Mouse (Mus musculus): ENCODE results near the gene Taf7l.

Taf7l gene

DNA sequence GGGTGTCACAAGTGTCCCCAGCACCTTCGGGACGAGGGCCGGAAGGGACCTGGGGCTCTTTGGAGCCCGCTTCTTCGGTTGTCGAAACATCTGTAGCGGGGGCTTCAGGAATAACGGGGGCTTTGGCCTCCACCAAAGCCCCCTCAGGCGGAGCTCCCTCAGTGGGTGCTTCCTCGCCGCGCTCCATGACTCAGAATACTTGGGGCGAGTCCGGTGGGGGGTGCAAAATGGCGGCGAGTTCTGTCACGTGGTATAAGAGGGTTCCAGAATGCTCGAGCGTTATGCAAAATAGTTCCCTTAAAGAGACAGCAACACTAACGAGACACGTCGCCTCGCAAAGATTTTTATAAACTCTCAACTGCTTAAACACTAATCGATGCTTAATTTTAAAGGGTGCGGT is at the start of gene Taf7l:
Taf7l (minus strand) TSS at position 201 of the 400 bp plus-strand sequence.
- no peak for DNase-seq (ENCODE audit: low spot score in 2 of 2)

- DNase-seq (ENCODE audit: low spot score in 2 of 2), result no peak
Measured at GRCm38 (mm10) chrX:134525260-134525659, 49.0 kb upstream of the Taf7l start.

- no peak for DNase-seq (ENCODE audit: low spot score in 2 of 2)
Measured at GRCm38 (mm10) chrX:134523772-134524171, 47.5 kb upstream of the Taf7l start.

DNA sequence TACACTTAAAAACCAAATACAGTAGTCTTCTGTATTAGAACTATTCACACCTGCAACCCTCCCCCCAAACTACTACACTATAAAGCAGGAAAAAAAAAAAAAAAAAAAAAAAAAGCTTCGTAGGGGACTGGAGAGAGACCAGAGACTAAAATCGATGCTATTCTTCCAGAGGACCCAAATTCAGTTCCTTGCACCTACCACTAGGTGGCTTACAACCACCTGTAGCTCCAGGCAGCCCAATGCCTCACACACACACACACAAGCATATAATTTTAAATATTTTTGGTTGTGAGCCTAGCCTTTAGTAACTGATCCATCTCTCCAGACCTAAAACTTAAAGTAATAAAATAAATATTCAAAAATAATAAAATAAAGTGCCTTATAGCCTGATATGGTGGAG is 33.2 kb upstream of the Taf7l start:
- DNase-seq (ENCODE audit: low spot score in 2 of 2), result no peak

DNA sequence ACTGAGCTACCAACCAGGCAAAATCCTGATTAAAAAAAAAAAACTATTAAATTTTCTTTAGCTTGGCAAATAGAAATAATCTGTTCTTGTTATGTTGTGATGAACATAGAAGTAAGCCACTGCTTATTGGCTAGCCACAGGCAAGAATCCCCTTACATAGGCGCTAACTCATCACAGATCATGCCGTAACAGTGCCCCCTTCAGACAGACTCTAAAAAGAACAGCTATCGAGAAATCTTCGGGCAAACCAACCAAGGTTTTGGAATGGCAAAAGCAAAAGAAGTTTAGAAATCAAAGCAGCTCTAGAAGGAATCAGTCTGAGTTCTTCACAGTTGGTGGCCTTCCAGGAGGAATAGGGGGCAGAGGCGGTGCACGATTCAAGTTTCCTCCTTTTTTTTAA is 31.7 kb upstream of the Taf7l start:
- no peak for DNase-seq (ENCODE audit: low spot score in 2 of 2)

- DNase-seq (ENCODE audit: low spot score in 2 of 2), result no peak
Measured at GRCm38 (mm10) chrX:134500651-134501050, 24.4 kb upstream of the Taf7l start.

DNA sequence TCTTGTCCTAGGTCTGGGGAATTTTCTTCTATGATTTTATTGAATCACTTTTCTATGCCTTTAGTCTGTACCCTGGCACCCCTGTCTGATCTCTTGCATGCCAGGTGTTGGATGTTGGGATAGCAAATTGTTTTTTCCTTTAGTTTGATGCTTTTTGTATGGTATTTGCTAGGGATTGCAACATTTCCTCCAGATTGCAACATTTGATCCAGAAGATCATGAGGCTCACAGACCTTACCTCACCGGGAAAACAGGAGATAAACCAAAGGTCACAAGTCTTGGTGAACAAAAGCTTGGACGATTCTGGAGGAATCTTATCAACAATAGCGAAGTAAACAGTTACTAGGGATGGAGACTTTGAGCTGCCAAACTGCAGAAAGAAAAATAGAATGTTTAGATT is 5.4 kb upstream of the Taf7l start:
- no peak for DNase-seq (ENCODE audit: low spot score in 2 of 2)

GRCm38 (mm10) chrX:134474988-134475710 is 1.1 kb downstream of the Taf7l start:
- no peak for DNase-seq (ENCODE audit: low spot score in 2 of 2)

DNA sequence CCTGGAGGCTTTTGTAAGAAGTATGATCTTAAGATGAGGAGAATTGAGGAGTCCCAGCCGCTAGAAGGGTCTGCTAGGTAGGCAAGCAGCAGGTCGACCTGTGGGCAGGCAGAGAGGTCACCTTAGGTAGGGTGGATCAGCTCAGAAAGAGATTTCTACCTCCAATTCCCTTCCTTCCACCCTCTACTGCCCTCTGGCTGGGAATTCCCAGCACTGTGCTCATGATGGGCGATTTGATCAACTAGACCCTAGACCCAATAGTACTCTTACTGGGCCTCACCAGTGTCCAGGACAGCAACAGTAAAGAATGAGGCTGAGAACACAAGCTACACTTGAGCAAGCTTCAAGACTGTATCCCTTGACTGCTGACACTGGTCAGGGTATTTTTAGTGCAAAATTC is 49.0 kb downstream of the Taf7l start:
- DNase-seq (ENCODE audit: low spot score in 2 of 2), result no peak

DNA sequence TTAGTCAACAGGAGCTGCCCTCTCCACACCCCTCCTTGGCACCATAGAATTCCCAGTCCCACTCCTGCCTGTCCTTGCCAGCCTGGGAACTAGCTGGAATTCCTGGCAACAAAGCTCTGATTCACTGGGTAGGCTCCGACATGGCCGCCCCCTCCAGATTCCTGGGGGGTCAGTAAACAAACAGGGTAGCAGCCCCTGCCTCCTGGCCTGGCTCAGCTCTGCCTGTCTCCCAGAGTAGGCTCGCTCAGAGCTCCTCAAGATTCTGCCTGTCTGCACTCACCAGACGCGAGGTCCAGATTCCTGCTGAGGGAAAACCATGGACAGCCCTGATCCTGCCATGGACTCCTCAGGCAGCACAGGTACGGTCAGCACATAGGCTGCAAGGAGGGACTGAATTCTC is 49.5 kb downstream of the Taf7l start:
- no peak for DNase-seq (ENCODE audit: low spot score in 2 of 2)

- DNase-seq (ENCODE audit: low spot score in 2 of 2), result no peak
Measured at GRCm38 (mm10) chrX:134425798-134426197, 50.5 kb downstream of the Taf7l start.

- no peak for DNase-seq (ENCODE audit: low spot score in 2 of 2)
Measured at GRCm38 (mm10) chrX:134424263-134424662, 52.0 kb downstream of the Taf7l start.

- DNase-seq (ENCODE audit: low spot score in 2 of 2), result no peak
Measured at GRCm38 (mm10) chrX:134420097-134420496, 56.2 kb downstream of the Taf7l start.

GRCm38 (mm10) chrX:134412096-134412495 is 64.2 kb downstream of the Taf7l start:
- no peak for DNase-seq (ENCODE audit: low spot score in 2 of 2)
